Mouse (Mus musculus): Measurements from ENCODE around the gene Snrpd3.

DNA sequence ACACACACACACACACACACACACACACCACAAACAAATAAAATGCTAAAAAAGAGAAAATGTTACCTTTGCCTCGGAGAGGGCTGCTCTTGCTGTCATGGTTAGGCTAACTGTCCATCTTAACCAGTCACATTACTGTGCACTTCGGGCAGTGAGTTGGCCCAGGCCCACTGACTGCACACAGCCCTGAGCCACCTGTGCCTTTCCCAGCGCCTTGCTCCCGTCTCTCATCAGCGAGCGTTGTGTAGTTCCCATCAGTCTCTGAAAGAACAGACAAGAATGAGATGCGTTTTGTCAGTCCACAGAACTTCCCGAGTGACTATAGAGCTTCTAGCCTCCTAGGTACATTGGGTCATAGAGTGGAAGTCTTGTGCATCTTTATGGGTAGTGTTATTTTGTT, 16.9 kb downstream of the Snrpd3 start:
- TF ChIP-seq CTCF (IDR thresholded peaks at IDR 0.05; ENCODE audit: extremely low read depth, insufficient read depth, low read length) = no peak
- TF ChIP-seq POLR2A (IDR thresholded peaks at IDR 0.05; ENCODE audit: extremely low read depth, insufficient read depth, low read length) = no peak
